Mouse (Mus musculus) olfactory bulb, adult 2 months (tissue): ENCODE data around the gene Gab2.

ENCODE experiments used
- CTCF ChIP-seq: fragments of 200-500 bp; IDR thresholded peaks from 2 replicates; pipeline ENCODE4 v1.5.1; 2012; ENCODE audit warnings: low read depth, mild to moderate bottlenecking, low read length, moderate library complexity; ENCODE audit not compliant: insufficient read depth
- POLR2A ChIP-seq: fragments of 200-500 bp; IDR thresholded peaks from 2 replicates; pipeline ENCODE4 v1.6.1; 2012; ENCODE audit warnings: mild to moderate bottlenecking, low read depth, low read length, moderate library complexity; ENCODE audit not compliant: insufficient read depth

GRCm38 (mm10) chr7:97330931-97331645 lies 249.7 kb downstream of the Gab2 start:
- no peak for TF ChIP-seq POLR2A
- TF ChIP-seq CTCF = no peak
